Mouse (Mus musculus): ENCODE measurements at regions not wholly inside any gene's neighbourhood (a gene's known extent, or its start where the extent isn't known, plus 50 kb on each side); places are given as distances from the start of the nearest gene placed in this dataset.

DNA sequence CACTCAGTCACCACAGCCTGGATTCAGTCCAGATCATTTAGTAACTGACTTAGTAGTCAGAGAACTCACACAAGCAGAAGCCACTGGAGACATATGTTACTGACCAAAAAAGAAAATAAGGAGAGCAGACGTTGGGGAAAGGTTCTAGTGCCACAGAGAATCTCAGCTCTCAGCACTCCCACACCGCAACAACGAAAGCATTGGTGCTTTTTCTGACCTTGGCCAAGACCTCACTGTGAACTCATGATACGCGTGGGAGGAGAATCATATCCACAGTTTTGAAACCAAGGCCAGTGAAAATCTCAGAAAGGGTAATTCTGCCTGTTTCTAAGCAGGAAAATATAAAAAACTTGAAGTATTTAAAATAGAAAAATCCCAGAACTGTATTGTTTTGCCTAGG lies 591.0 kb downstream of the Hs3st4 start:
- WGBS = 81% methylated on average over 5 of the region's 5 CpGs
- H3K4me2 ChIP-seq (ENCODE audit: low read depth, low read length) = no peak overlapping the region

DNA sequence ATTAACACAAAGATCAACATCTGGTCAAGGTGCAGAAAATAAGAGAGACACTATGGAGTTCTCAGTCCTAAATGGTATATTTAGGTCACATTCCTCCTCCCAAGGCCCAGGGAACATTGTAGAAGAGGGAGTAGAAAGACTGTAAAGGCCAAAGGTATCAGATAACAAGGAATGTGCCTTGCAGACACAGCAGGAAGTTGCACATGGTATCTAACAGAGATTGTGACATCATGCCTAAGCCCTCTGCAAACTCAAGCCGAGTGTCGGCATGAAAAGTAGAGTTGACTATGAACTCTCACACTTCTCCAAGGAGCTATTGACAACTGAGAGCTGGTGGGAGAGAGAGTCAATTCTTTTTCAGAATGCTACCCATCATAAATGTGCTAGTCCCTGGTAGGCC lies 598.7 kb downstream of the Hs3st4 start:
- ATAC-seq (ENCODE audit: low read depth) = no peak

More for the DNA sequence above, 591.0 kb downstream of the Hs3st4 start:
- Histone ChIP-seq H3K36me3 (ENCODE audit: control insufficient read depth, insufficient read depth, low read length) (no peaks in the 10 kb centered on the region), H3K9ac (ENCODE audit: low read depth, low read length) (no peak overlapping the region), H3K9me3 (ENCODE audit: control insufficient read depth, low read length) (no peaks in the 10 kb centered on the region), H3K4me1 (ENCODE audit: control insufficient read depth, insufficient read depth, low read length) (no peaks in the 10 kb centered on the region), H3K27me3 (replicated peaks; ENCODE audit: control insufficient read depth, insufficient read depth, low read length) (no peaks in the 10 kb centered on the region), H3K27ac (replicated peaks; ENCODE audit: low read depth, low read length) (no peak overlapping the region), H3K4me3 (ENCODE audit: low read depth, low read length) (no peak overlapping the region)
- ATAC-seq (ENCODE audit: low read depth) (no peak), DNase-seq (ENCODE audit: low spot score) (no peak)

DNA sequence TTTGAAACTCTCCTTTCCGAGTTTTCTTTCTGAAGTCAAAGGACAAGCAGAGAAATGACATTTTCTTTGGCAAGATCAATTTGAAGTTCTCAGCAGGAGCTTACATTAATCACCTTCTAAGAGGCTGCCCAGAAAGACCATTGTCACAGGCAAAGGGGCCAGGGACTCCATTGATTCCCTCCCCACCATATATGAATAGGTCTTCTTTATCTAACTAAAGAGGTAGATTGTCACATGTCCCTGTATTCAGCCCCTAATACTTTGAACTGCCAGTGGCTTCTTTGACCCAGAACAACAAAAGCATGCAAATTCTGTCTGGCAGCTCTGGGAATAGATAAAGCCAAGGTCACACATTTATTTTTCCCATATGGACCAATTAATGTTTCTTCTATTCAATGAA lies 602.6 kb downstream of the Hs3st4 start:
- ATAC-seq (ENCODE audit: low read depth) (no peak), DNase-seq (ENCODE audit: low spot score) (no peak)
- H3K9ac ChIP-seq (ENCODE audit: low read depth, low read length) = no peak overlapping the region
- H3K4me2 ChIP-seq (ENCODE audit: low read depth, low read length) = no peak overlapping the region
- no peaks in the 10 kb centered on the region for H3K36me3 ChIP-seq (ENCODE audit: control insufficient read depth, insufficient read depth, low read length)
- no peak overlapping the region for H3K27ac ChIP-seq (replicated peaks; ENCODE audit: low read depth, low read length)
- no peaks in the 10 kb centered on the region for H3K27me3 ChIP-seq (replicated peaks; ENCODE audit: control insufficient read depth, insufficient read depth, low read length)
- no peak overlapping the region for H3K4me3 ChIP-seq (ENCODE audit: low read depth, low read length)
- H3K9me3 ChIP-seq (ENCODE audit: control insufficient read depth, low read length) = no peaks in the 10 kb centered on the region
- WGBS = 43% methylated on average over 1 of the region's 1 CpGs
- no peaks in the 10 kb centered on the region for H3K4me1 ChIP-seq (ENCODE audit: control insufficient read depth, insufficient read depth, low read length)

More for the DNA sequence above, 598.7 kb downstream of the Hs3st4 start:
- H3K9ac ChIP-seq (ENCODE audit: low read depth, low read length) = no peak overlapping the region
- H3K4me2 ChIP-seq (ENCODE audit: low read depth, low read length) = no peak overlapping the region
- H3K27ac ChIP-seq (replicated peaks; ENCODE audit: low read depth, low read length) = no peak overlapping the region
- no peak for DNase-seq (ENCODE audit: low spot score)
- no peaks in the 10 kb centered on the region for H3K9me3 ChIP-seq (ENCODE audit: control insufficient read depth, low read length)
- 70% methylated on average over 2 of the region's 2 CpGs for WGBS
- no peaks in the 10 kb centered on the region for H3K36me3 ChIP-seq (ENCODE audit: control insufficient read depth, insufficient read depth, low read length)
- H3K4me3 ChIP-seq (ENCODE audit: low read depth, low read length) = no peak overlapping the region
- no peaks in the 10 kb centered on the region for H3K27me3 ChIP-seq (replicated peaks; ENCODE audit: control insufficient read depth, insufficient read depth, low read length)
- no peaks in the 10 kb centered on the region for H3K4me1 ChIP-seq (ENCODE audit: control insufficient read depth, insufficient read depth, low read length)

DNA sequence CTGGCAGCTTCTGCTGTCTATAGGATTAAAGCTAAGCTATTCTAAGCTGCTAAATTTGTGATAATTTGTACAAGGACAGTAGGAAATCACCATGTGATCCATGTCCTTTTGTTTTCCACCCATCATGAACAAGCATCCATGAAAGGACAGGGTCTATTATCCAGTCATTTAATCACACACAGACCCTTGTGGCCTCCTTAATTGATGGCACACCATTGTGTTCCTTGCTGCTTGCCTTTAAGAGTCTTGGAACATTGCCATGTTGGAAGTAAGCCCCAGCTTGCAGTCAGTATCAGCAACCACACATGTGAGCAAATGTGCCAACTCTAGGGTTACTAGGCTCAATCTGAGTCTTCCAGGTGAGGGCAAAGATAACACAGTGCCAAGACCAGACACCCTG lies 608.7 kb downstream of the Hs3st4 start:
- Histone ChIP-seq H3K36me3 (ENCODE audit: control insufficient read depth, insufficient read depth, low read length) (no peaks in the 10 kb centered on the region), H3K4me3 (ENCODE audit: low read depth, low read length) (no peak overlapping the region), H3K9ac (ENCODE audit: low read depth, low read length) (no peak overlapping the region), H3K9me3 (ENCODE audit: control insufficient read depth, low read length) (no peaks in the 10 kb centered on the region), H3K4me2 (ENCODE audit: low read depth, low read length) (no peak overlapping the region), H3K27me3 (replicated peaks; ENCODE audit: control insufficient read depth, insufficient read depth, low read length) (no peaks in the 10 kb centered on the region), H3K27ac (replicated peaks; ENCODE audit: low read depth, low read length) (no peak overlapping the region), H3K4me1 (ENCODE audit: control insufficient read depth, insufficient read depth, low read length) (no peaks in the 10 kb centered on the region)
- ATAC-seq (ENCODE audit: low read depth) (no peak), DNase-seq (ENCODE audit: low spot score) (no peak)

DNA sequence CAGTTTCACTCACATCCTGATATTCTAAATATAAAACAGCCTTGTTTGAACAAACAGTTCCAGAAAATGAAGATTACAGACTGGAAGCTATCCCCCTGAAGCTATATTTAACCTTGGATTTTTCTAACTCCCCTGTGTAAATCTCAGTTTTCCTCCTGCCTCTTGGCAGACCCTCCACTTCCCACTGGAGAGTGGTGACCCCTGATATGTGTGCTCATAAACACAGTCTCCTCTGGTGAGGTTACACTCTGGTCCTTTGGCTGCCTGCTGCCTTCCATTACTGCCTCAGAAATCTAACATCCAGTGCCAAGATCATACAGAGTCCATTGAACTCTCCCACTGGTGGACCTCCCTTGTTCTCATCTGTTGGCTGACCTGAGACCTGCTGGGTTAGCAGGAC lies 610.8 kb downstream of the Hs3st4 start:
- no peak overlapping the region for H3K4me3 ChIP-seq (ENCODE audit: low read depth, low read length)
- H3K9ac ChIP-seq (ENCODE audit: low read depth, low read length) = no peak overlapping the region
- H3K4me1 ChIP-seq (ENCODE audit: control insufficient read depth, insufficient read depth, low read length) = no peaks in the 10 kb centered on the region
- H3K27ac ChIP-seq (replicated peaks; ENCODE audit: low read depth, low read length) = no peak overlapping the region
- DNase-seq (ENCODE audit: low spot score) = peak; percentile 65
- H3K4me2 ChIP-seq (ENCODE audit: low read depth, low read length) = no peak overlapping the region
- H3K9me3 ChIP-seq (ENCODE audit: control insufficient read depth, low read length) = no peaks in the 10 kb centered on the region
- H3K27me3 ChIP-seq (replicated peaks; ENCODE audit: control insufficient read depth, insufficient read depth, low read length) = no peaks in the 10 kb centered on the region
- H3K36me3 ChIP-seq (ENCODE audit: control insufficient read depth, insufficient read depth, low read length) = no peaks in the 10 kb centered on the region
- 0 out of 2 replicates have a peak, but pooled peaks have one; percentile 57 for ATAC-seq (ENCODE audit: low read depth)

DNA sequence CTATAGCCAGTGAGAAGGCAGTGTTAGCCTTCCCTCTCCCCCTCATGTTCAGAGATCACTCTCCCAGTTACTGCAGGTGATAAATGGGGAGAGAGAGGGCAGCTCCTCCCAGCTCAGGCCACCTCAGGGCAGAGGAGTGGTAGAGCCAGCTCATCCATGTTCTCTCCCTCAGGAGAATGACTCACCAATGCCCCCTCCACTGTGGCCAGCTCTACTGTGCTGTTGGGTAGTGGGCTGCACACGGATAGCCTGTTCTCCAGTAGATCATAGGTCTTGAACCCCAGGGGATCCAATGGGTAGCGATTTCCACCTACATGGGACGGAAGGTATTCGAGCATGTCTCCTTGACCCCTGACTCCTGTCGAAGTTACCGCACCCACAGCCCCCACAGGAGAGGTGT lies 618.1 kb downstream of the Hs3st4 start:
- Histone ChIP-seq H3K9me3 (ENCODE audit: control insufficient read depth, low read length) (no peaks in the 10 kb centered on the region), H3K4me1 (ENCODE audit: control insufficient read depth, insufficient read depth, low read length) (no peaks in the 10 kb centered on the region), H3K27me3 (replicated peaks; ENCODE audit: control insufficient read depth, insufficient read depth, low read length) (no peaks in the 10 kb centered on the region), H3K4me3 (ENCODE audit: low read depth, low read length) (no peak overlapping the region), H3K4me2 (ENCODE audit: low read depth, low read length) (no peak overlapping the region), H3K27ac (replicated peaks; ENCODE audit: low read depth, low read length) (no peak overlapping the region), H3K36me3 (ENCODE audit: control insufficient read depth, insufficient read depth, low read length) (no peaks in the 10 kb centered on the region), H3K9ac (ENCODE audit: low read depth, low read length) (no peak overlapping the region)
- DNase-seq (ENCODE audit: low spot score) = no peak
- no peak for ATAC-seq (ENCODE audit: low read depth)
- WGBS = 90% methylated on average over 6 of the region's 6 CpGs

DNA sequence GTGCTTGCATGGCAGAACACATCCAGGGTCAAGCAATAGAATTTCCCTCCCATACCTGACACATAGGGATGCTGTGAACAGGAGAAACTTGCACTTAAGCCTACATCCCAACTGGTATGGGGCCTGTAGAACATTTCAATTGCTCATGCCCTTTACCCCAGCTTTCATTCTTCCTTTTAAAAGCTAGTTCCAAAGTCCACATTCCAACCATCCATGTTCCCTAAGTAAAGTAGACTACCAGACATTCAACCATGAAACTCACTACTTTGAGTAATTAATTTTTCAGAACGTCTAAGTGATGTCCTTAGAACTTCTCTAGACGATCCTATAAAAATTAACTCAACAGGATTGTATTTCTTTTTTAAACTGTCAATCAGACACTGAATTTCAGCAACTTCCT lies 621.9 kb downstream of the Hs3st4 start:
- Histone ChIP-seq H3K9me3 (ENCODE audit: control insufficient read depth, low read length) (no peaks in the 10 kb centered on the region), H3K36me3 (ENCODE audit: control insufficient read depth, insufficient read depth, low read length) (no peaks in the 10 kb centered on the region), H3K9ac (ENCODE audit: low read depth, low read length) (no peak overlapping the region), H3K4me2 (ENCODE audit: low read depth, low read length) (no peak overlapping the region), H3K4me1 (ENCODE audit: control insufficient read depth, insufficient read depth, low read length) (no peaks in the 10 kb centered on the region), H3K27me3 (replicated peaks; ENCODE audit: control insufficient read depth, insufficient read depth, low read length) (no peaks in the 10 kb centered on the region), H3K27ac (replicated peaks; ENCODE audit: low read depth, low read length) (no peak overlapping the region), H3K4me3 (ENCODE audit: low read depth, low read length) (no peak overlapping the region)
- DNase-seq (ENCODE audit: low spot score) (no peak), ATAC-seq (ENCODE audit: low read depth) (no peak)
- 69% methylated on average over 2 of the region's 2 CpGs for WGBS

DNA sequence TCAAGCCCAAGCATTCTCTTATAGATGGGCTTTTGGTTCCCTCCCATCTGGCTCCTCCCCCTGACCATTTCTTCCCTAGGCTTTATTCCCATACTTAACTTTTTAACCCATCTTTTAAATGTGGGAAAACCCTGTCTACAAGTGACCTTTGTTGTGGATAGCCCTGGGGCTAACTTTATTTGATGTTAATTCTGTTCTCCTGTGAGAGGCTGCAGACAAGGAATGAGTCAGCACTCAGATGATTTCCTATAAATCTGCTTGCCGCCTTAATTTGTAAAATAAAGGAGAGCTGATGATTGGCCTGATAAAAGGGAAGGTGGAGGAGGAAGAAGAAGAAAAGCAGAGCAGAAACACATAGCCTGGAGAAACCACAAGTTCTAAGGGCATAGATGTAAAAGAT lies 623.3 kb downstream of the Hs3st4 start:
- DNase-seq (ENCODE audit: low spot score) (no peak), ATAC-seq (ENCODE audit: low read depth) (no peak)
- WGBS = 65% methylated on average over 1 of the region's 1 CpGs

DNA sequence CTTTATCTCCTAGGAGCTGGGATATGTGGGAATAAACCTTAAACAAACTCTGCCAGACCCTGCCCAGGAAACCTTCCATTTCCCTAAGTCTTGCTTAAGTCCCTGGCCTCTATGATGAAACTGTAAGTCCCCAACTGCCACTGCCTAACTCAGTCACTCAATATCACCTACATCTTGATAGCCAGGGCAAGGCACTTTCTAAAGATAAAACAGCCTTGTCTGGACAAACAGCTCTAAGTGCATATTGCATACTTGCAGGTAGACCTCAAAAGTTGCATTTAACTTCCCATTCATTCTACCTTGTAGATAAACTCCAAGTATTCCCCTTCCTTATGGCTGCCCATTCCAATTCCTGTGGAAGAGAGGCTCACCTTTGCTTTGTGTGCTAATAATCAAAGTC lies 624.4 kb downstream of the Hs3st4 start:
- Histone ChIP-seq H3K9ac (ENCODE audit: low read depth, low read length) (no peak overlapping the region), H3K4me2 (ENCODE audit: low read depth, low read length) (no peak overlapping the region), H3K36me3 (ENCODE audit: control insufficient read depth, insufficient read depth, low read length) (no peaks in the 10 kb centered on the region), H3K27me3 (replicated peaks; ENCODE audit: control insufficient read depth, insufficient read depth, low read length) (no peaks in the 10 kb centered on the region), H3K4me3 (ENCODE audit: low read depth, low read length) (no peak overlapping the region), H3K27ac (replicated peaks; ENCODE audit: low read depth, low read length) (no peak overlapping the region), H3K4me1 (ENCODE audit: control insufficient read depth, insufficient read depth, low read length) (no peaks in the 10 kb centered on the region), H3K9me3 (ENCODE audit: control insufficient read depth, low read length) (no peaks in the 10 kb centered on the region)
- no peak for ATAC-seq (ENCODE audit: low read depth)
- DNase-seq (ENCODE audit: low spot score) = no peak

More for the DNA sequence above, 623.3 kb downstream of the Hs3st4 start:
- H3K27me3 ChIP-seq (replicated peaks; ENCODE audit: control insufficient read depth, insufficient read depth, low read length) = no peaks in the 10 kb centered on the region
- no peaks in the 10 kb centered on the region for H3K36me3 ChIP-seq (ENCODE audit: control insufficient read depth, insufficient read depth, low read length)
- H3K4me2 ChIP-seq (ENCODE audit: low read depth, low read length) = no peak overlapping the region
- H3K27ac ChIP-seq (replicated peaks; ENCODE audit: low read depth, low read length) = no peak overlapping the region
- H3K4me1 ChIP-seq (ENCODE audit: control insufficient read depth, insufficient read depth, low read length) = no peaks in the 10 kb centered on the region
- no peak overlapping the region for H3K4me3 ChIP-seq (ENCODE audit: low read depth, low read length)
- no peaks in the 10 kb centered on the region for H3K9me3 ChIP-seq (ENCODE audit: control insufficient read depth, low read length)
- H3K9ac ChIP-seq (ENCODE audit: low read depth, low read length) = no peak overlapping the region

Data from embryonic facial prominence, embryonic 14.5 days (tissue).